Mouse (Mus musculus) ES-Bruce4 (cell line): ENCODE measurements around the gene Kcnip4.

ENCODE experiments used
- CTCF ChIP-seq: IDR thresholded peaks from one replicate; pipeline ENCODE4 v1.8.1; 2011; ENCODE audit warnings: low read depth, low read length
- POLR2A ChIP-seq: IDR thresholded peaks from one replicate; pipeline ENCODE4 v1.8.1; 2011; ENCODE audit warnings: low read length; ENCODE audit not compliant: insufficient read depth

- TF ChIP-seq CTCF (no peak), POLR2A (no peak)
Measured at GRCm38 (mm10) chr5:49453100-49453499, 71.6 kb downstream of the Kcnip4 start.
